Mouse (Mus musculus) heart, embryonic 10.5 days (tissue): ENCODE measurements around the gene Spdl1. TPM values are rescaled to one million over a fixed set of nuclear protein-coding genes. Genes with fewer than 3 reads are reported as not detected.

Experiments used
- DNase-seq: peaks from one replicate; pipeline ENCODE4 v3.0.0-alpha.2; 2017; ENCODE audit warnings: low spot score
- H3K27ac ChIP-seq: fragments of 300-500 bp; sonication (generic); 2 replicates; pipeline ENCODE4 v1.5.1; 2016; ENCODE audit warnings: mild to moderate bottlenecking
- H3K27me3 ChIP-seq: fragments of 300-500 bp; sonication (generic); 2 replicates; pipeline ENCODE4 v1.6.1; 2016; ENCODE audit warnings: mild to moderate bottlenecking; ENCODE audit not compliant: poor library complexity, insufficient read depth, severe bottlenecking
- H3K36me3 ChIP-seq: fragments of 300-500 bp; sonication (generic); 2 replicates; pipeline ENCODE4 v1.6.1; 2016; ENCODE audit warnings: mild to moderate bottlenecking, moderate library complexity
- H3K4me1 ChIP-seq: fragments of 300-500 bp; sonication (generic); 2 replicates; pipeline ENCODE4 v1.6.1; 2016; ENCODE audit warnings: mild to moderate bottlenecking
- H3K4me3 ChIP-seq: fragments of 300-500 bp; sonication (generic); 2 replicates; pipeline ENCODE4 v1.5.1; 2016; ENCODE audit warnings: mild to moderate bottlenecking, moderate library complexity
- H3K9me3 ChIP-seq: fragments of 300-500 bp; sonication (generic); 2 replicates; pipeline ENCODE4 v1.6.1; 2016; ENCODE audit warnings: mild to moderate bottlenecking, moderate library complexity
- WGBS: fragments of 180-500 bp; shearing (Covaris S2); methylation state at CpG from one replicate; pipeline ENCODE4 v1.1.7; 2016; 5-methylcytosine and 5-hydroxymethylcytosine counted together
- polyA plus RNA-seq: library from polyadenylated mRNA; unstranded; fragments of >200 nt; fragmentation: Nextera tagmentation; extraction: Ambion mirVana; gene quantifications from 2 replicates; pipeline ENCODE4 v1.2.1, GENCODE M21; 2016

The Spdl1 gene
- polyA plus RNA-seq, 1 experiment from 2014 or later: 26.2 TPM

- H3K27ac ChIP-seq: no peak overlapping the region
- H3K36me3 ChIP-seq: no peaks in the 10 kb centered on the region
- peaks cover 6% of the 10 kb centered on the region; the same call in 1 of the 2 replicates for H3K4me1 ChIP-seq
- H3K9me3 ChIP-seq: 0 out of 2 replicates have a peak, but pooled peaks cover 4% of the 10 kb centered on the region
- H3K27me3 ChIP-seq: no peaks in the 10 kb centered on the region
- no peak overlapping the region for H3K4me3 ChIP-seq
- no peak for DNase-seq
- WGBS: 86% methylated on average over 8 of the region's 8 CpGs
Measured at GRCm38 (mm10) chr11:34769946-34770345, 63.5 kb downstream of the Spdl1 start.

GRCm38 (mm10) chr11:34769396-34769795 lies 64.0 kb downstream of the Spdl1 start:
- Histone ChIP-seq H3K4me3 (no peak overlapping the region), H3K36me3 (no peaks in the 10 kb centered on the region), H3K27ac (no peak overlapping the region), H3K27me3 (no peaks in the 10 kb centered on the region), H3K4me1 (peaks cover 6% of the 10 kb centered on the region; the same call in 1 of the 2 replicates), H3K9me3 (0 out of 2 replicates have a peak, but pooled peaks cover 4% of the 10 kb centered on the region)
- 94% methylated on average over 2 of the region's 2 CpGs for WGBS
- DNase-seq: no peak

GRCm38 (mm10) chr11:34763739-34764361 lies 69.6 kb downstream of the Spdl1 start:
- no peak overlapping the region for H3K27ac ChIP-seq
- DNase-seq: no peak

GRCm38 (mm10) chr11:34762570-34763127 lies 70.8 kb downstream of the Spdl1 start:
- Histone ChIP-seq H3K4me3 (no peak overlapping the region), H3K27me3 (no peaks in the 10 kb centered on the region), H3K4me1 (no peaks in the 10 kb centered on the region), H3K27ac (no peak overlapping the region), H3K9me3 (no peaks in the 10 kb centered on the region), H3K36me3 (no peaks in the 10 kb centered on the region)
- no peak for DNase-seq
- 88% methylated on average over 5 of the region's 5 CpGs for WGBS

More at GRCm38 (mm10) chr11:34763739-34764361, 69.6 kb downstream of the Spdl1 start:
- no peaks in the 10 kb centered on the region for H3K27me3 ChIP-seq
- H3K9me3 ChIP-seq: no peaks in the 10 kb centered on the region
- H3K36me3 ChIP-seq: no peaks in the 10 kb centered on the region
- 77% methylated on average over 5 of the region's 5 CpGs for WGBS
- no peak overlapping the region for H3K4me3 ChIP-seq
- no peaks in the 10 kb centered on the region for H3K4me1 ChIP-seq

- no peaks in the 10 kb centered on the region for H3K27me3 ChIP-seq
- WGBS: 83% methylated on average over 6 of the region's 6 CpGs
- DNase-seq: no peak
- H3K4me1 ChIP-seq: no peaks in the 10 kb centered on the region
- H3K36me3 ChIP-seq: no peaks in the 10 kb centered on the region
- no peaks in the 10 kb centered on the region for H3K9me3 ChIP-seq
- H3K4me3 ChIP-seq: no peak overlapping the region
- H3K27ac ChIP-seq: no peak overlapping the region
Measured at GRCm38 (mm10) chr11:34762125-34762524, 71.3 kb downstream of the Spdl1 start.

- no peaks in the 10 kb centered on the region for H3K36me3 ChIP-seq
- no peak overlapping the region for H3K4me3 ChIP-seq
- no peaks in the 10 kb centered on the region for H3K9me3 ChIP-seq
- no peaks in the 10 kb centered on the region for H3K27me3 ChIP-seq
- no peak for DNase-seq
- H3K27ac ChIP-seq: no peak overlapping the region
- no peaks in the 10 kb centered on the region for H3K4me1 ChIP-seq
- whole genome bisulfite sequencing: 88% methylated on average over 4 of the region's 4 CpGs
Measured at GRCm38 (mm10) chr11:34759582-34759981, 73.9 kb downstream of the Spdl1 start.

Other genes starting within 250 kb of the Spdl1 start
- 0.68 and 1.2 TPM in 2 replicates for gene Dock2, start 49.7 kb downstream of the Spdl1 start, polyA plus RNA-seq